Mouse (Mus musculus): Measurements from ENCODE around the gene Ascc2. TPM values are rescaled to one million over a fixed set of nuclear protein-coding genes. Genes with fewer than 3 reads are reported as not detected.

The Ascc2 gene
- polyA plus RNA-seq, 1 experiment: 57.6 TPM

DNA sequence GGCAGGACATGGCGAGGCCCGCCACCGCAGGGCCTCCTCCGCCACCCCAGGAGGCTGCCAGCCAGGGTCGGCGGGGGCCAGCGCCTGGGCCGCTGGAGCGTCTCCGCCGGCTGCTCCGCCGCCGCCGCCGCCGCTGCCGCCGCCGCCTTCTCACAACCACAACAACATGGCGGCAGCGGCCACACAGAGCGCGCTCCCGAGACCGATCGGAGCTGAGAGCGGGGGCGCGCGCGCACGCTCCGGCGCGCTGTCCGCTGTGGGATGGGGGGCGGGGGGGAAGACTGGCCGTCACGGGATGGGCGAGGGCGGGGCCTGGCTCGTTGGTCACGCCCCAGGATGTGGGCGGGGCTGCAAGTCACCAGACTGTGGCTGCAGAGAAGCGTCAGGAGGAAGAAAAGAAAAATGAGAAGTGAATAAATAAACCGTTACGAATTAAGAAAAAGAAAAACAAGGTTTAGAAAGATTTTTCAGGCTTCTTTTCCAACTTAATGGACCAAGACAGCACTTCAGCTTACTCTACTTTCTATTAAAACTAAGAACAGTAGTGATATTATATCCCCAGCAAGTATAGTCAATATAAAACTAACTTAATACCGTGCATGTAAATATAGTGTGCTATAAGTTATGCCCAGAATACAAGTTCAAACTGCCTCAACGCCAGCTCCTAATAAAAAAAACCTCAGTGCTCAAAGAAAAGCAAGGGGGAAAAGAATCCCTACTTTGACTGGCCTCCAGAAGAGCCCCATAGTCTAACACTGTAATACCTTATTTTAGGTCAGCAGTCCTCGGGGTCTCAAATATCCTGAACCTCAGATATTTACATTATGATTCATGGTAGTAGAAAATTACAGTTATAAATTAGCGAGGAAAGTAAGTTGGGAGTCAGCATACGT is 42.7 kb upstream of the Ascc2 start, which contains the start of gene Mtmr3:
Gene Mtmr3 (minus strand): TSS at position 256 of the 893 bp plus-strand sequence.
- Histone ChIP-seq H3K36me3 (ENCODE audit: control insufficient read depth, insufficient read depth) (no peaks in the 10 kb centered on the region), H3K27me3 (ENCODE audit: control insufficient read depth, insufficient read depth, insufficient read length) (no peaks in the 10 kb centered on the region), H3K4me2 (ENCODE audit: low read depth) (peak within 1 kb of the TSS; percentile 93), H3ac (ENCODE audit: control insufficient read depth, insufficient read length) (peak within 1 kb of the TSS; percentile 95), H3K79me2 (ENCODE audit: control insufficient read depth, insufficient read depth) (peaks cover 43% of the 10 kb centered on the region), H3K4me3 (peak within 1 kb of the TSS; percentile 48)
- no peak for TF ChIP-seq MYOD1 (IDR thresholded peaks at IDR 0.05; ENCODE audit: control insufficient read depth in 1 of 3, insufficient read length in 2 of 3, low read depth in 2 of 3)
- peak; percentile 59 for TF ChIP-seq POLR2A (IDR thresholded peaks at IDR 0.05; ENCODE audit: insufficient read length, low read depth)
- TF ChIP-seq POLR2AphosphoS2 (IDR thresholded peaks at IDR 0.05; ENCODE audit: insufficient read length, low read depth): peak; percentile 46
- no peak for TF ChIP-seq TCF3 (IDR thresholded peaks at IDR 0.05; ENCODE audit: insufficient read length, low read depth)

DNA sequence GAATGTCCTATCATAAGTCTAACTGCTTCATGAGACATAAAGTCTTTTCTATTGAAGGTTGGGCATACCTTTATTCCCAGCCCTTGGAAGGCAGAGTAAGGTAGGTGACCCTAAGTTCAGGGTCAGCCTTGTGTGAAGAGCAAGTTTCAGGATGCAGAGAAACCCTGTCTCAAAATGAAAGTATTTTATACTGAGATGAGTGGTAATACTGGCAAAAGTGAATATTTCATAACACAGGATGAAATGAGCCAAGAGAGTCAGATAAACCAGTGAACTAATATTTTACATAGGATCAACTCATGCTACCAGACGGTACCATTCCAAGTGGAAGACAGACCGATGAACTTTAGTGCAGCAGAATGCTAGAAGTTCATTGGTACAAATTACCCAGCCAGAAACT is 39.1 kb upstream of the Ascc2 start:
- H3K4me3 ChIP-seq: no peak overlapping the region
- H3K4me2 ChIP-seq (ENCODE audit: low read depth): no peak overlapping the region
- no peak for TF ChIP-seq MYOG (IDR thresholded peaks at IDR 0.05; ENCODE audit: control insufficient read depth in 1 of 3, insufficient read depth in 1 of 3, insufficient read length in 2 of 3, low read depth in 2 of 3)
- no peak for TF ChIP-seq POLR2AphosphoS2 (IDR thresholded peaks at IDR 0.05; ENCODE audit: insufficient read length, low read depth)
- TF ChIP-seq E2F4 (IDR thresholded peaks at IDR 0.05; ENCODE audit: insufficient read depth): no peak
- no peak for TF ChIP-seq TCF12 (IDR thresholded peaks at IDR 0.05; ENCODE audit: insufficient read depth, poor library complexity, severe bottlenecking)
- TF ChIP-seq USF1 (IDR thresholded peaks at IDR 0.05; ENCODE audit: low read depth): no peak
- TF ChIP-seq CEBPB (IDR thresholded peaks at IDR 0.05; ENCODE audit: insufficient read depth, poor library complexity, severe bottlenecking): no peak
- TF ChIP-seq REST (IDR thresholded peaks at IDR 0.05; ENCODE audit: insufficient read depth, insufficient read length): no peak
- no peak for TF ChIP-seq SRF (IDR thresholded peaks at IDR 0.05; ENCODE audit: control insufficient read depth, insufficient read length, low read depth)
- no peak for TF ChIP-seq POLR2A (IDR thresholded peaks at IDR 0.05; ENCODE audit: insufficient read length, low read depth)
- no peak for TF ChIP-seq MAX (IDR thresholded peaks at IDR 0.05; ENCODE audit: low read depth)
- TF ChIP-seq TCF3 (IDR thresholded peaks at IDR 0.05; ENCODE audit: insufficient read length, low read depth): no peak
- peaks cover 7% of the 10 kb centered on the region for H3K79me2 ChIP-seq (ENCODE audit: control insufficient read depth, insufficient read depth)
- no peaks in the 10 kb centered on the region for H3K27me3 ChIP-seq (ENCODE audit: control insufficient read depth, insufficient read depth, insufficient read length)
- no peaks in the 10 kb centered on the region for H3K36me3 ChIP-seq (ENCODE audit: control insufficient read depth, insufficient read depth)
- H3ac ChIP-seq (ENCODE audit: control insufficient read depth, insufficient read length): no peak overlapping the region

DNA sequence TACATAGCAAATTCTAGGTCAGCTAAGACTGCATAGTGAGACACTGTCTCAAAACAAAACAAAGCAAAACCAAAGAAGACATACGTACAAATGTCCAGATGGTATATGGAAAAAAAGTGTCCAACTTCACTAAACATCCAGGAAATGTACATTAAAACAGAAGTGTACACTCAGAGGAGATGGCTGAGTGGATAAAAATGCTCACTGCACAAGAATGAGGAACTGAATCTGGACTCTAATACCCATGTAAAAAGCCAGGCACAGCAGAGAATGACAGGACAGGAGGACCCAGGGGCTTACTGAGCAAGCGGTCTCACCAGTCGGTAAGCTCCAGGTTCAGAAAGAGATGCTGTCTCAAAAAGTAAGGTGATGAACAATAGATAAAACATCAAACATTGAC is 37.6 kb upstream of the Ascc2 start:
- Histone ChIP-seq H3K36me3 (ENCODE audit: control insufficient read depth, insufficient read depth) (no peaks in the 10 kb centered on the region), H3K79me2 (ENCODE audit: control insufficient read depth, insufficient read depth) (no peaks in the 10 kb centered on the region), H3K4me2 (ENCODE audit: low read depth) (no peak overlapping the region), H3K27me3 (ENCODE audit: control insufficient read depth, insufficient read depth, insufficient read length) (no peaks in the 10 kb centered on the region), H3K4me3 (no peak overlapping the region), H3ac (ENCODE audit: control insufficient read depth, insufficient read length) (no peak overlapping the region)
- TF ChIP-seq SRF (IDR thresholded peaks at IDR 0.05; ENCODE audit: control insufficient read depth, insufficient read length, low read depth) (no peak), USF1 (IDR thresholded peaks at IDR 0.05; ENCODE audit: low read depth) (no peak), REST (IDR thresholded peaks at IDR 0.05; ENCODE audit: insufficient read depth, insufficient read length) (no peak), MAX (IDR thresholded peaks at IDR 0.05; ENCODE audit: low read depth) (no peak), E2F4 (IDR thresholded peaks at IDR 0.05; ENCODE audit: insufficient read depth) (no peak), MYOD1 (IDR thresholded peaks at IDR 0.05; ENCODE audit: control insufficient read depth in 1 of 3, insufficient read length in 2 of 3, low read depth in 2 of 3) (no peak), POLR2AphosphoS2 (IDR thresholded peaks at IDR 0.05; ENCODE audit: insufficient read length, low read depth) (no peak), MYOG (IDR thresholded peaks at IDR 0.05; ENCODE audit: control insufficient read depth in 1 of 3, insufficient read depth in 1 of 3, insufficient read length in 2 of 3, low read depth in 2 of 3) (no peak), TCF12 (IDR thresholded peaks at IDR 0.05; ENCODE audit: insufficient read depth, poor library complexity, severe bottlenecking) (no peak), CEBPB (IDR thresholded peaks at IDR 0.05; ENCODE audit: insufficient read depth, poor library complexity, severe bottlenecking) (no peak), TCF3 (IDR thresholded peaks at IDR 0.05; ENCODE audit: insufficient read length, low read depth) (no peak), POLR2A (IDR thresholded peaks at IDR 0.05; ENCODE audit: insufficient read length, low read depth) (no peak)

DNA sequence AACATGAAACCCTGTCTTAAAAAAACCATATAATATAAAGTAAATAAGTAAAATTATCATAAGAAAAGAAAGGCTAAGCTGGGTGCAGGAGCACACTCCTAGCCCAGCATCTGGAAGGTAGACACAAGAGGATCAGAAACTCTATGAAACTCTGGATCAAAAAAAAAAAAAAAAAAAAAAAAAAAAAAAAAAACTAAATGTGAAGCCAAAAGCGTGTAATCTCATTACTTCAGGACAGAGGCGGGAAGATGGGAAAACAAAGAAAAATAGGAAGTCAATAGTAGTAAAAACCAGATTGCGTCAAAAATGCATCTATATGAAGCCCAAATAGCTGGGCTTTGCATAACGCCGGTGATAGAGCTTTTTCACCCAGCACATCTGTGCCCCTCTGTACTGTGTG is 35.7 kb upstream of the Ascc2 start:
- no peaks in the 10 kb centered on the region for H3K79me2 ChIP-seq (ENCODE audit: control insufficient read depth, insufficient read depth)
- TF ChIP-seq POLR2AphosphoS2 (IDR thresholded peaks at IDR 0.05; ENCODE audit: insufficient read length, low read depth) (no peak), TCF3 (IDR thresholded peaks at IDR 0.05; ENCODE audit: insufficient read length, low read depth) (no peak), MYOD1 (IDR thresholded peaks at IDR 0.05; ENCODE audit: control insufficient read depth in 1 of 3, insufficient read length in 2 of 3, low read depth in 2 of 3) (no peak), USF1 (IDR thresholded peaks at IDR 0.05; ENCODE audit: low read depth) (no peak), CEBPB (IDR thresholded peaks at IDR 0.05; ENCODE audit: insufficient read depth, poor library complexity, severe bottlenecking) (no peak), MYOG (IDR thresholded peaks at IDR 0.05; ENCODE audit: control insufficient read depth in 1 of 3, insufficient read depth in 1 of 3, insufficient read length in 2 of 3, low read depth in 2 of 3) (no peak), TCF12 (IDR thresholded peaks at IDR 0.05; ENCODE audit: insufficient read depth, poor library complexity, severe bottlenecking) (no peak), SRF (IDR thresholded peaks at IDR 0.05; ENCODE audit: control insufficient read depth, insufficient read length, low read depth) (no peak), POLR2A (IDR thresholded peaks at IDR 0.05; ENCODE audit: insufficient read length, low read depth) (no peak), REST (IDR thresholded peaks at IDR 0.05; ENCODE audit: insufficient read depth, insufficient read length) (no peak), E2F4 (IDR thresholded peaks at IDR 0.05; ENCODE audit: insufficient read depth) (no peak), MAX (IDR thresholded peaks at IDR 0.05; ENCODE audit: low read depth) (no peak)
- H3ac ChIP-seq (ENCODE audit: control insufficient read depth, insufficient read length): no peak overlapping the region
- no peaks in the 10 kb centered on the region for H3K27me3 ChIP-seq (ENCODE audit: control insufficient read depth, insufficient read depth, insufficient read length)
- no peak overlapping the region for H3K4me3 ChIP-seq
- no peak overlapping the region for H3K4me2 ChIP-seq (ENCODE audit: low read depth)
- H3K36me3 ChIP-seq (ENCODE audit: control insufficient read depth, insufficient read depth): no peaks in the 10 kb centered on the region
